Mouse (Mus musculus): ENCODE data around the gene Armc12. TPM values are rescaled to one million over a fixed set of nuclear protein-coding genes. Genes with fewer than 3 reads are reported as not detected.

Armc12 gene
- polyA plus RNA-seq, 1 experiment, result not detected

- TF ChIP-seq CTCF (IDR thresholded peaks at IDR 0.05; ENCODE audit: low read depth, low read length) (no peak), POLR2A (IDR thresholded peaks at IDR 0.05; ENCODE audit: borderline replicate concordance, low read depth, low read length) (no peak)
- H3K4me1 ChIP-seq (ENCODE audit: control insufficient read depth, insufficient read depth, low read length), result peaks cover 19% of the 10 kb centered on the region
- H3K4me3 ChIP-seq (ENCODE audit: insufficient read depth, low read length), result no peak overlapping the region
- no peak overlapping the region for H3K27ac ChIP-seq (ENCODE audit: insufficient read depth, low read depth, low read length)
Measured at GRCm38 (mm10) chr17:28527184-28528042, 3.2 kb upstream of the Armc12 start.

- no peak overlapping the region for H3K27ac ChIP-seq (ENCODE audit: insufficient read depth, low read depth, low read length)
- peak; percentile 83 for TF ChIP-seq CTCF (IDR thresholded peaks at IDR 0.05; ENCODE audit: low read depth, low read length)
- TF ChIP-seq POLR2A (IDR thresholded peaks at IDR 0.05; ENCODE audit: borderline replicate concordance, low read depth, low read length), result no peak
- peaks cover 17% of the 10 kb centered on the region for H3K4me1 ChIP-seq (ENCODE audit: control insufficient read depth, insufficient read depth, low read length)
- no peak overlapping the region for H3K4me3 ChIP-seq (ENCODE audit: insufficient read depth, low read length)
Measured at GRCm38 (mm10) chr17:28528043-28528351, 2.6 kb upstream of the Armc12 start.

GRCm38 (mm10) chr17:28529116-28529515 is 1.5 kb upstream of the Armc12 start:
- Histone ChIP-seq H3K4me3 (ENCODE audit: insufficient read depth, low read length) (no peak overlapping the region), H3K4me1 (ENCODE audit: control insufficient read depth, insufficient read depth, low read length) (peaks cover 17% of the 10 kb centered on the region), H3K27ac (ENCODE audit: insufficient read depth, low read depth, low read length) (no peak overlapping the region)
- TF ChIP-seq CTCF (IDR thresholded peaks at IDR 0.05; ENCODE audit: low read depth, low read length) (no peak), POLR2A (IDR thresholded peaks at IDR 0.05; ENCODE audit: borderline replicate concordance, low read depth, low read length) (no peak)

GRCm38 (mm10) chr17:28531946-28532345 is 1.3 kb downstream of the Armc12 start:
- H3K4me3 ChIP-seq (ENCODE audit: insufficient read depth, low read length), result no peak overlapping the region
- peaks cover 11% of the 10 kb centered on the region for H3K4me1 ChIP-seq (ENCODE audit: control insufficient read depth, insufficient read depth, low read length)
- no peak for TF ChIP-seq POLR2A (IDR thresholded peaks at IDR 0.05; ENCODE audit: borderline replicate concordance, low read depth, low read length)
- no peak for TF ChIP-seq CTCF (IDR thresholded peaks at IDR 0.05; ENCODE audit: low read depth, low read length)
- no peak overlapping the region for H3K27ac ChIP-seq (ENCODE audit: insufficient read depth, low read depth, low read length)

- Histone ChIP-seq H3K4me1 (ENCODE audit: control insufficient read depth, insufficient read depth, low read length) (peaks cover 5% of the 10 kb centered on the region), H3K27ac (ENCODE audit: insufficient read depth, low read depth, low read length) (no peak overlapping the region), H3K4me3 (ENCODE audit: insufficient read depth, low read length) (no peak overlapping the region)
- TF ChIP-seq POLR2A (IDR thresholded peaks at IDR 0.05; ENCODE audit: borderline replicate concordance, low read depth, low read length) (no peak), CTCF (IDR thresholded peaks at IDR 0.05; ENCODE audit: low read depth, low read length) (no peak)
Measured at GRCm38 (mm10) chr17:28532557-28532956, 2.0 kb downstream of the Armc12 start.

- Histone ChIP-seq H3K27ac (ENCODE audit: insufficient read depth, low read depth, low read length) (no peak overlapping the region), H3K4me1 (ENCODE audit: control insufficient read depth, insufficient read depth, low read length) (0 out of 2 replicates have a peak, but pooled peaks cover under 1% of the 10 kb centered on the region), H3K4me3 (ENCODE audit: insufficient read depth, low read length) (no peak overlapping the region)
- TF ChIP-seq CTCF (IDR thresholded peaks at IDR 0.05; ENCODE audit: low read depth, low read length), result no peak
- TF ChIP-seq POLR2A (IDR thresholded peaks at IDR 0.05; ENCODE audit: borderline replicate concordance, low read depth, low read length), result no peak
Measured at GRCm38 (mm10) chr17:28533327-28533726, 2.7 kb downstream of the Armc12 start.

- no peak overlapping the region for H3K4me3 ChIP-seq (ENCODE audit: insufficient read depth, low read length)
- H3K4me1 ChIP-seq (ENCODE audit: control insufficient read depth, insufficient read depth, low read length), result no peaks in the 10 kb centered on the region
- H3K27ac ChIP-seq (ENCODE audit: insufficient read depth, low read depth, low read length), result no peak overlapping the region
- no peak for TF ChIP-seq POLR2A (IDR thresholded peaks at IDR 0.05; ENCODE audit: borderline replicate concordance, low read depth, low read length)
- TF ChIP-seq CTCF (IDR thresholded peaks at IDR 0.05; ENCODE audit: low read depth, low read length), result no peak
Measured at GRCm38 (mm10) chr17:28537881-28538280, 7.3 kb downstream of the Armc12 start.

- Histone ChIP-seq H3K4me1 (ENCODE audit: control insufficient read depth, insufficient read depth, low read length) (no peaks in the 10 kb centered on the region), H3K4me3 (ENCODE audit: insufficient read depth, low read length) (no peak overlapping the region), H3K27ac (ENCODE audit: insufficient read depth, low read depth, low read length) (no peak overlapping the region)
- TF ChIP-seq POLR2A (IDR thresholded peaks at IDR 0.05; ENCODE audit: borderline replicate concordance, low read depth, low read length), result no peak
- TF ChIP-seq CTCF (IDR thresholded peaks at IDR 0.05; ENCODE audit: low read depth, low read length), result no peak
Measured at GRCm38 (mm10) chr17:28546925-28547324, 16.3 kb downstream of the Armc12 start.

GRCm38 (mm10) chr17:28548550-28548949 is 17.9 kb downstream of the Armc12 start:
- Histone ChIP-seq H3K27ac (ENCODE audit: insufficient read depth, low read depth, low read length) (no peak overlapping the region), H3K4me3 (ENCODE audit: insufficient read depth, low read length) (no peak overlapping the region), H3K4me1 (ENCODE audit: control insufficient read depth, insufficient read depth, low read length) (no peaks in the 10 kb centered on the region)
- no peak for TF ChIP-seq CTCF (IDR thresholded peaks at IDR 0.05; ENCODE audit: low read depth, low read length)
- TF ChIP-seq POLR2A (IDR thresholded peaks at IDR 0.05; ENCODE audit: borderline replicate concordance, low read depth, low read length), result no peak

- Histone ChIP-seq H3K27ac (ENCODE audit: insufficient read depth, low read depth, low read length) (no peak within 1 kb of the TSS), H3K4me1 (ENCODE audit: control insufficient read depth, insufficient read depth, low read length) (no peaks in the 10 kb centered on the region), H3K4me3 (ENCODE audit: insufficient read depth, low read length) (no peak within 1 kb of the TSS)
- TF ChIP-seq CTCF (IDR thresholded peaks at IDR 0.05; ENCODE audit: low read depth, low read length) (no peak), POLR2A (IDR thresholded peaks at IDR 0.05; ENCODE audit: borderline replicate concordance, low read depth, low read length) (no peak)
Measured at GRCm38 (mm10) chr17:28549111-28549510, 18.5 kb downstream of the Armc12 start, which contains the start of gene Clpsl2. Gene Clpsl2 (plus strand): TSS chr17:28549411.

All from bone marrow macrophage, adult 2 months (primary cell).